Mouse (Mus musculus): ENCODE data around the gene Rabgap1l.

The Rabgap1l gene

DNA sequence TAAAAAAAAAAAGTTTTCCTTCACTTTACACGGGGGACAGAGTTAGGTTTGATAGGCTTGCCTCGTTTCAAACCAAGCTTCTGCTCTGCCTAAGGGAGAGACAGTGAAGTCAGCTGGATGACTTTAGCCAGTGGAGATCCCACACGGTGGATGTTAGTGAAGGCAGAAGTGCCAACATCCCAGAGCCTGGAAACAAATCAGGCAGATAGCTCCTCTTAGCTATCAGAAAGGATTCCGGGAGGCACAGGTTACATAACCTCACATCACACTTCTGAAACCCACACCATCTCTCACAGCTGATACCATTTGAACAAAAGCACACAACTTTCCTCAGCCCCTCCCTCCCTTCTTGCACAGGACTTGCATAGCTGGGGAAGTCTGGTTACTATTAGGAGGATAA is 542.2 kb downstream of the Rabgap1l start:
- Histone ChIP-seq H3K9me3 (ENCODE audit: low read length) (no peaks in the 10 kb centered on the region), H3K27me3 (ENCODE audit: insufficient read depth, low read length) (no peaks in the 10 kb centered on the region), H3K4me3 (replicated peaks; ENCODE audit: low read length) (no peak overlapping the region), H3K4me1 (replicated peaks; ENCODE audit: low read depth, low read length) (no peaks in the 10 kb centered on the region), H3K36me3 (ENCODE audit: insufficient read depth, low read length) (no peaks in the 10 kb centered on the region)
- no peak for TF ChIP-seq POU5F1 (IDR thresholded peaks at IDR 0.05; ENCODE audit: borderline replicate concordance, low read length)
- TF ChIP-seq CTCF (conservative IDR thresholded peaks at IDR 0.05; ENCODE audit: low read length) = no peak
- TF ChIP-seq NANOG (IDR thresholded peaks at IDR 0.05; ENCODE audit: borderline replicate concordance, low read length) = no peak

DNA sequence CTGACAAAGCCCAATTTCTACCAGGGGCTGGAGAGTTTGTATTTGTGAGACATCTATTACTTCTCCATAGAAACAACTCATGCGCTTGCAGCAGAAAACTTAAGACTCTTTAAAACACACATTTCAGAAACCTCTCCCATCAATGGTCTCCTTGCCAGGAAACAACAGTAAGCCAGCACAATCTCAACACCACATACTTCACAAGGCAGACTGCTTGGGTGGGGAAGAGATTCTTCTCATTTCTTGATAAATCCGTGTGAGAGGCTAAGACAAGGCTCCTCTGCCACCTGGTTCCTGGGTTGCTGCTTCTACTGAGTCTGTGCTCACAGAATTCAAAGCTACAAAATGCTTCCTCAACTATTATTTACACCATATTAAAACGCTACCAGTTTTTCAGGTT is 543.2 kb downstream of the Rabgap1l start:
- no peaks in the 10 kb centered on the region for H3K9me3 ChIP-seq (ENCODE audit: low read length)
- H3K36me3 ChIP-seq (ENCODE audit: insufficient read depth, low read length) = no peaks in the 10 kb centered on the region
- H3K4me1 ChIP-seq (replicated peaks; ENCODE audit: low read depth, low read length) = no peaks in the 10 kb centered on the region
- no peak for TF ChIP-seq POU5F1 (IDR thresholded peaks at IDR 0.05; ENCODE audit: borderline replicate concordance, low read length)
- no peak for TF ChIP-seq NANOG (IDR thresholded peaks at IDR 0.05; ENCODE audit: borderline replicate concordance, low read length)
- TF ChIP-seq CTCF (conservative IDR thresholded peaks at IDR 0.05; ENCODE audit: low read length) = no peak
- H3K4me3 ChIP-seq (replicated peaks; ENCODE audit: low read length) = no peak overlapping the region
- H3K27me3 ChIP-seq (ENCODE audit: insufficient read depth, low read length) = no peaks in the 10 kb centered on the region

DNA sequence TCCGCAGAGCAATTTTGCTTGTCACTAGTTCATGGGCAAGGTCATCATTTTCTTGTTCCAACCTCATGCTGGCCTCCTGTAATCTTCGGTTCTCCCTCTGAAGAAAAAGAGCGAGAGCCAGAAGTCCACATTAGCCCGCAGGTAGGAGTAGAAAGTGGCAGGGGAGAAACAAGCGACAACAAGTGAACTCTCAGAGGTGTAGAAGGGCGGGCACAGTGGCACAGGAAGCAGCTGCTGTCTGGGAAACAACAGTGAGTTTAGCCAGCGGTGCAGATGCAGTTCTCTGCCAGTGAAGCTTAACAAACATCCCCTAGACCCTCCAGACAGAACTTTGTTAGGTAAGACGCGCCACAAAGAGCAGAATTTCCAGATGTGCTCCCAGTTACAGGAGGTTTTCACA is 545.5 kb downstream of the Rabgap1l start:
- TF ChIP-seq CTCF (conservative IDR thresholded peaks at IDR 0.05; ENCODE audit: low read length) = no peak
- no peak for TF ChIP-seq NANOG (IDR thresholded peaks at IDR 0.05; ENCODE audit: borderline replicate concordance, low read length)
- TF ChIP-seq POU5F1 (IDR thresholded peaks at IDR 0.05; ENCODE audit: borderline replicate concordance, low read length) = no peak
- H3K4me1 ChIP-seq (replicated peaks; ENCODE audit: low read depth, low read length) = no peaks in the 10 kb centered on the region

DNA sequence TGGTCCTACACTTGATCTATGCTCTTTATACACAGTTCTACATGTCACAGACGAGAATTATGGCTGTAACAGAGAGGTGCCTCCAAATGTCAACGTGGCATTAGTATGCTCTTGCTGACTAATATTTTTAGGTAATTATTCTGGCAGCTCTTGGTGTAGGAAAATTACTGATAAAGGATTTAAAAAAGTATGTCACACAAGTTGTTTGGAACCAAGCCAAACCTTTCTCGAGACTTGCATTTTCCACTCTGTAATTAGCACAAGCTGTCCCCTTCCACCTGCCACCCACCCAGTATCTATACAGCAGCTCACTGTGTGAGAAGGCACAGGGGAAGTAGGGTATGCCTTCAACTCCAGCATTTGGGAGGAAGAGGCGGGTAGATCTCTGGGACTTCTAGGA is 546.2 kb downstream of the Rabgap1l start:
- TF ChIP-seq NANOG (IDR thresholded peaks at IDR 0.05; ENCODE audit: borderline replicate concordance, low read length) = no peak
- TF ChIP-seq CTCF (conservative IDR thresholded peaks at IDR 0.05; ENCODE audit: low read length) = no peak
- TF ChIP-seq POU5F1 (IDR thresholded peaks at IDR 0.05; ENCODE audit: borderline replicate concordance, low read length) = no peak
- no peaks in the 10 kb centered on the region for H3K4me1 ChIP-seq (replicated peaks; ENCODE audit: low read depth, low read length)
- H3K9me3 ChIP-seq (ENCODE audit: low read length) = no peaks in the 10 kb centered on the region
- H3K27me3 ChIP-seq (ENCODE audit: insufficient read depth, low read length) = no peaks in the 10 kb centered on the region
- no peaks in the 10 kb centered on the region for H3K36me3 ChIP-seq (ENCODE audit: insufficient read depth, low read length)
- H3K4me3 ChIP-seq (replicated peaks; ENCODE audit: low read length) = no peak overlapping the region

More for the DNA sequence above, 545.5 kb downstream of the Rabgap1l start:
- Histone ChIP-seq H3K4me3 (replicated peaks; ENCODE audit: low read length) (no peak overlapping the region), H3K36me3 (ENCODE audit: insufficient read depth, low read length) (no peaks in the 10 kb centered on the region), H3K27me3 (ENCODE audit: insufficient read depth, low read length) (no peaks in the 10 kb centered on the region), H3K9me3 (ENCODE audit: low read length) (no peaks in the 10 kb centered on the region)

DNA sequence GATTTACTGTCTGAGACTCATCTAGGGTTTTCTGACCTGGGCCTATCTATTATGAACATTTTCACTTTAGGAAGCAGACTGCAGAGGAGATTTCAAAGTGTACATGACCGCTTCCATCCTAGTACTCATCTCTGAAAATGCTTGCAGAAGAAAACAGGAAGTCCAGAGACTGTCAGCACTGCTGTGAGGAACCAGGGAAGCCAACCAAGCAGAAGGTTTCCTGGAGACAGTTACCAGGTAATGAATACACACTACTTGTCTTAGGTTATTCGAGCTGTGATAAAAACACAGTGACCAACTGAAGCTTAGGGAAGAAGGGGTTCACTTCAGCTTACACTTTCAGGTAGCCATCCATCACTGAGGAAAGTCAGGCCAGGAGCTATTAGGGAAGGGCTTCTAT is 547.1 kb downstream of the Rabgap1l start:
- no peak for TF ChIP-seq POU5F1 (IDR thresholded peaks at IDR 0.05; ENCODE audit: borderline replicate concordance, low read length)
- TF ChIP-seq CTCF (conservative IDR thresholded peaks at IDR 0.05; ENCODE audit: low read length) = no peak
- TF ChIP-seq NANOG (IDR thresholded peaks at IDR 0.05; ENCODE audit: borderline replicate concordance, low read length) = no peak
- no peaks in the 10 kb centered on the region for H3K27me3 ChIP-seq (ENCODE audit: insufficient read depth, low read length)
- no peaks in the 10 kb centered on the region for H3K9me3 ChIP-seq (ENCODE audit: low read length)
- H3K36me3 ChIP-seq (ENCODE audit: insufficient read depth, low read length) = no peaks in the 10 kb centered on the region
- no peak overlapping the region for H3K4me3 ChIP-seq (replicated peaks; ENCODE audit: low read length)
- no peaks in the 10 kb centered on the region for H3K4me1 ChIP-seq (replicated peaks; ENCODE audit: low read depth, low read length)

DNA sequence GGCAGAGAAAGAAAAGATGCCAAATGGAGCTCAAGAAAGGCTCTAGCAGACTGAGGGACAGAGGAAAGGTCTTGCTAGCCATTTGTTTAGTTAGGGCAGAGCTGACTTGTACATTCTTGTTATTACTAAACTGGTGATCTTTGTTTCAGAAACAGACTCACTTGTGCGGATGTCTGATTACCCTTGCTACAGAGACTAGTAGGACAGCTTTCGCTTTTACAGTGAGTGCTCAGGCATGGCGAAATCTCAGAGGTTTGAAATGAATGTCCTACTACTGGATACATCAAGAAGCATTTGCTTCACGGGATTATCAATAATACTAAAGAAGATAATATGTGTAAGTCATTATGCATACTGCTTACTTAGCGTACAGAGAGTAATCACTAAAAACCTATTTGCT is 548.3 kb downstream of the Rabgap1l start:
- Histone ChIP-seq H3K36me3 (ENCODE audit: insufficient read depth, low read length) (no peaks in the 10 kb centered on the region), H3K27me3 (ENCODE audit: insufficient read depth, low read length) (no peaks in the 10 kb centered on the region), H3K4me1 (replicated peaks; ENCODE audit: low read depth, low read length) (no peaks in the 10 kb centered on the region), H3K9me3 (ENCODE audit: low read length) (no peaks in the 10 kb centered on the region), H3K4me3 (replicated peaks; ENCODE audit: low read length) (no peak overlapping the region)
- TF ChIP-seq CTCF (conservative IDR thresholded peaks at IDR 0.05; ENCODE audit: low read length) (no peak), POU5F1 (IDR thresholded peaks at IDR 0.05; ENCODE audit: borderline replicate concordance, low read length) (no peak), NANOG (IDR thresholded peaks at IDR 0.05; ENCODE audit: borderline replicate concordance, low read length) (no peak)

DNA sequence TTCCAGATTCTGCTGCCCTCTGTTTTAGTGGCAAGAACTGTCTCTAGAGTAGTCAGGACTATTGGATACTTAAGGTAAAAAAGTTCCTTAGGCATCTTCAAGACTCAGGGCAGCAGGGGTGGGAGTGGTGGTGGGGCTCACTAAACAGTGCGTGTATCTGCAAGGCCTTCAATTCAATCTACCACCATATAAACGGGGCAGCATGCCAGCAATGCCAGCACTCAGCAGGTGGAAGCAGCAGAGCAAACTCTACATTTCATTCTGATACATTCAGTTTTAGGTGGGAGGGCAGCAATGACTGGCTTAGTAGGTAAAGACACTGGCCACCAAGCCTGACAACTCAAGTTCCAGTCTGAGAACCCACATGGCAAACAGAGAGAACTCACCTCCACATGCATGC is 552.9 kb downstream of the Rabgap1l start:
- no peak for TF ChIP-seq POU5F1 (IDR thresholded peaks at IDR 0.05; ENCODE audit: borderline replicate concordance, low read length)
- no peak for TF ChIP-seq NANOG (IDR thresholded peaks at IDR 0.05; ENCODE audit: borderline replicate concordance, low read length)
- TF ChIP-seq CTCF (conservative IDR thresholded peaks at IDR 0.05; ENCODE audit: low read length) = no peak
- Histone ChIP-seq H3K4me3 (replicated peaks; ENCODE audit: low read length) (no peak overlapping the region), H3K9me3 (ENCODE audit: low read length) (no peaks in the 10 kb centered on the region), H3K4me1 (replicated peaks; ENCODE audit: low read depth, low read length) (no peaks in the 10 kb centered on the region), H3K27me3 (ENCODE audit: insufficient read depth, low read length) (no peaks in the 10 kb centered on the region), H3K36me3 (ENCODE audit: insufficient read depth, low read length) (no peaks in the 10 kb centered on the region)

DNA sequence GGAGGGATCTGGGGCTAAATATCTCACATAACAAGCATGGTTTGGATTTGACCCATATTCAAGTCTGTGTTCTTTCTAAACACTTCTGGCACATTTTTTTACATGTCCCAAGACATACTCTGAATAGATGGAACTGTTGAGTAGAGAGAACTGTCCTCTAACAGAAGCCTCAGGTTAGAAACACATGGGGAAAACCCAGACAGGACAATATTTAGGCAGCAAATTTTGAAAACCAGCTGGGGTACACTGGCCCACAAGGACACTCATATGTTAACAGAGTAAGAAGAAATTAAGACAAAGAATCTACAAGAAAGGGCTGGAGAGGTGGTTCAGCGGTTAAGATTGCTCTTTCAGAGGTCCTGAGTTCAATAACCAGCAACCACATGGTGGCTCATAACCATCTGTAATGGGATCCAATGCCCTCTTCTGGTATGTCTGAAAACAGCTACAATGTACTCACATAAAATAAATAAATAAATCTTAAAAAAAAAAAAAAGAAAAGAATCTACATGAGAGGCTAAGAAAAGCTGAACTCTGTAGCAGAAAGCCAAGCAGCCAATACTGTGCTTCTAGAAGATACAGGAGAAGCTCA is 554.1 kb downstream of the Rabgap1l start:
- Histone ChIP-seq H3K9me3 (ENCODE audit: low read length) (no peaks in the 10 kb centered on the region), H3K36me3 (ENCODE audit: insufficient read depth, low read length) (no peaks in the 10 kb centered on the region), H3K4me3 (replicated peaks; ENCODE audit: low read length) (no peak overlapping the region), H3K27me3 (ENCODE audit: insufficient read depth, low read length) (no peaks in the 10 kb centered on the region), H3K4me1 (replicated peaks; ENCODE audit: low read depth, low read length) (no peaks in the 10 kb centered on the region)
- no peak for TF ChIP-seq POU5F1 (IDR thresholded peaks at IDR 0.05; ENCODE audit: borderline replicate concordance, low read length)
- TF ChIP-seq CTCF (conservative IDR thresholded peaks at IDR 0.05; ENCODE audit: low read length) = no peak

DNA sequence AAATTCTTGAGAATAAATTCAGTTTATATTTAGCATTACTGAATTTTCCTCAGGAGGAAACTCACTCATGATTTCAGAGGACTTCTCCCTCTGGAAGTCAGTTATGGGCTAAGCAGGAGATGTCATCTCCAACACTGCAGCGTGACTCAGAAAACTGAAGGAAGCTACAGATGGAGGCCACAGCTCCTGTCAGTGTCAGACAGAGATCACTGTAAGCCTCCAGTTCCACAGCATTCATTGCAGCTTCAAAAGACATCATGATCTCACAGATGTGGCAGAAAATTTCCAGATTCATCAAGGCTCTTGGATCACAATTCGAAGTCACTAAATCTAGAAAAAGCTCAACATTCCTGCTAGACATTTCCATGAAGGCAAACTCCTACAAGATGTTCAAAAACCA is 555.0 kb downstream of the Rabgap1l start:
- Histone ChIP-seq H3K4me3 (replicated peaks; ENCODE audit: low read length) (no peak overlapping the region), H3K4me1 (replicated peaks; ENCODE audit: low read depth, low read length) (no peaks in the 10 kb centered on the region), H3K27me3 (ENCODE audit: insufficient read depth, low read length) (no peaks in the 10 kb centered on the region), H3K9me3 (ENCODE audit: low read length) (no peaks in the 10 kb centered on the region), H3K36me3 (ENCODE audit: insufficient read depth, low read length) (no peaks in the 10 kb centered on the region)
- no peak for TF ChIP-seq POU5F1 (IDR thresholded peaks at IDR 0.05; ENCODE audit: borderline replicate concordance, low read length)
- no peak for TF ChIP-seq NANOG (IDR thresholded peaks at IDR 0.05; ENCODE audit: borderline replicate concordance, low read length)
- no peak for TF ChIP-seq CTCF (conservative IDR thresholded peaks at IDR 0.05; ENCODE audit: low read length)

All from E14TG2a.4 (cell line).